Mouse (Mus musculus): ENCODE data around the gene Col13a1. TPM values are rescaled to one million over a fixed set of nuclear protein-coding genes. Genes with fewer than 3 reads are reported as not detected.

Gene Col13a1
- polyA plus RNA-seq, 1 experiment: 1.1 TPM

- TF ChIP-seq CTCF (IDR thresholded peaks at IDR 0.05; ENCODE audit: extremely low read depth, insufficient read depth, low read length) (no peak), POLR2A (IDR thresholded peaks at IDR 0.05; ENCODE audit: extremely low read depth, insufficient read depth, low read length) (no peak)
- H3K4me1 ChIP-seq (ENCODE audit: control insufficient read depth, insufficient read depth, low read length): no peaks in the 10 kb centered on the region
- no peak overlapping the region for H3K4me3 ChIP-seq (ENCODE audit: insufficient read depth, low read length)
- no peak overlapping the region for H3K27ac ChIP-seq (ENCODE audit: insufficient read depth, low read length)
These were observed 59.4 kb downstream of the Col13a1 start for GRCm38 (mm10) chr10:61919496-61919895.

GRCm38 (mm10) chr10:61917066-61917465, 61.8 kb downstream of the Col13a1 start:
- Histone ChIP-seq H3K27ac (ENCODE audit: insufficient read depth, low read length) (no peak overlapping the region), H3K4me3 (ENCODE audit: insufficient read depth, low read length) (no peak overlapping the region)

GRCm38 (mm10) chr10:61911770-61912169, 67.1 kb downstream of the Col13a1 start:
- no peak overlapping the region for H3K4me3 ChIP-seq (ENCODE audit: insufficient read depth, low read length)
- no peak for TF ChIP-seq CTCF (IDR thresholded peaks at IDR 0.05; ENCODE audit: extremely low read depth, insufficient read depth, low read length)
- TF ChIP-seq POLR2A (IDR thresholded peaks at IDR 0.05; ENCODE audit: extremely low read depth, insufficient read depth, low read length): no peak
- H3K27ac ChIP-seq (ENCODE audit: insufficient read depth, low read length): no peak overlapping the region
- H3K4me1 ChIP-seq (ENCODE audit: control insufficient read depth, insufficient read depth, low read length): no peaks in the 10 kb centered on the region

More at GRCm38 (mm10) chr10:61917066-61917465, 61.8 kb downstream of the Col13a1 start:
- no peaks in the 10 kb centered on the region for H3K4me1 ChIP-seq (ENCODE audit: control insufficient read depth, insufficient read depth, low read length)
- TF ChIP-seq POLR2A (IDR thresholded peaks at IDR 0.05; ENCODE audit: extremely low read depth, insufficient read depth, low read length): no peak
- TF ChIP-seq CTCF (IDR thresholded peaks at IDR 0.05; ENCODE audit: extremely low read depth, insufficient read depth, low read length): no peak

GRCm38 (mm10) chr10:61909004-61909403, 69.9 kb downstream of the Col13a1 start:
- no peak overlapping the region for H3K4me3 ChIP-seq (ENCODE audit: insufficient read depth, low read length)
- TF ChIP-seq POLR2A (IDR thresholded peaks at IDR 0.05; ENCODE audit: extremely low read depth, insufficient read depth, low read length): no peak
- no peak for TF ChIP-seq CTCF (IDR thresholded peaks at IDR 0.05; ENCODE audit: extremely low read depth, insufficient read depth, low read length)
- no peak overlapping the region for H3K27ac ChIP-seq (ENCODE audit: insufficient read depth, low read length)
- H3K4me1 ChIP-seq (ENCODE audit: control insufficient read depth, insufficient read depth, low read length): no peaks in the 10 kb centered on the region

- H3K4me1 ChIP-seq (ENCODE audit: control insufficient read depth, insufficient read depth, low read length): no peaks in the 10 kb centered on the region
- H3K4me3 ChIP-seq (ENCODE audit: insufficient read depth, low read length): no peak overlapping the region
- TF ChIP-seq POLR2A (IDR thresholded peaks at IDR 0.05; ENCODE audit: extremely low read depth, insufficient read depth, low read length) (no peak), CTCF (IDR thresholded peaks at IDR 0.05; ENCODE audit: extremely low read depth, insufficient read depth, low read length) (peak; percentile 25; the same call in 1 of the 2 replicates)
- no peak overlapping the region for H3K27ac ChIP-seq (ENCODE audit: insufficient read depth, low read length)
These were observed 72.7 kb downstream of the Col13a1 start for GRCm38 (mm10) chr10:61906226-61906625.

GRCm38 (mm10) chr10:61905308-61905707, 73.6 kb downstream of the Col13a1 start:
- no peak overlapping the region for H3K27ac ChIP-seq (ENCODE audit: insufficient read depth, low read length)
- TF ChIP-seq CTCF (IDR thresholded peaks at IDR 0.05; ENCODE audit: extremely low read depth, insufficient read depth, low read length) (no peak), POLR2A (IDR thresholded peaks at IDR 0.05; ENCODE audit: extremely low read depth, insufficient read depth, low read length) (no peak)

GRCm38 (mm10) chr10:61898116-61898515, 80.8 kb downstream of the Col13a1 start:
- no peak overlapping the region for H3K27ac ChIP-seq (ENCODE audit: insufficient read depth, low read length)
- H3K4me1 ChIP-seq (ENCODE audit: control insufficient read depth, insufficient read depth, low read length): no peaks in the 10 kb centered on the region
- TF ChIP-seq CTCF (IDR thresholded peaks at IDR 0.05; ENCODE audit: extremely low read depth, insufficient read depth, low read length) (no peak), POLR2A (IDR thresholded peaks at IDR 0.05; ENCODE audit: extremely low read depth, insufficient read depth, low read length) (no peak)
- no peak overlapping the region for H3K4me3 ChIP-seq (ENCODE audit: insufficient read depth, low read length)

More at GRCm38 (mm10) chr10:61905308-61905707, 73.6 kb downstream of the Col13a1 start:
- H3K4me1 ChIP-seq (ENCODE audit: control insufficient read depth, insufficient read depth, low read length): no peaks in the 10 kb centered on the region
- no peak overlapping the region for H3K4me3 ChIP-seq (ENCODE audit: insufficient read depth, low read length)

GRCm38 (mm10) chr10:61894564-61894963, 84.3 kb downstream of the Col13a1 start:
- H3K27ac ChIP-seq (ENCODE audit: insufficient read depth, low read length): no peak overlapping the region
- TF ChIP-seq POLR2A (IDR thresholded peaks at IDR 0.05; ENCODE audit: extremely low read depth, insufficient read depth, low read length) (no peak), CTCF (IDR thresholded peaks at IDR 0.05; ENCODE audit: extremely low read depth, insufficient read depth, low read length) (no peak)
- no peaks in the 10 kb centered on the region for H3K4me1 ChIP-seq (ENCODE audit: control insufficient read depth, insufficient read depth, low read length)
- no peak overlapping the region for H3K4me3 ChIP-seq (ENCODE audit: insufficient read depth, low read length)

- H3K4me1 ChIP-seq (ENCODE audit: control insufficient read depth, insufficient read depth, low read length): no peaks in the 10 kb centered on the region
- H3K4me3 ChIP-seq (ENCODE audit: insufficient read depth, low read length): no peak overlapping the region
- TF ChIP-seq POLR2A (IDR thresholded peaks at IDR 0.05; ENCODE audit: extremely low read depth, insufficient read depth, low read length) (no peak), CTCF (IDR thresholded peaks at IDR 0.05; ENCODE audit: extremely low read depth, insufficient read depth, low read length) (no peak)
- H3K27ac ChIP-seq (ENCODE audit: insufficient read depth, low read length): no peak overlapping the region
These were observed 87.8 kb downstream of the Col13a1 start for GRCm38 (mm10) chr10:61891138-61891537.

- Histone ChIP-seq H3K4me3 (ENCODE audit: insufficient read depth, low read length) (no peak overlapping the region), H3K27ac (ENCODE audit: insufficient read depth, low read length) (no peak overlapping the region)
These were observed 88.6 kb downstream of the Col13a1 start for GRCm38 (mm10) chr10:61890294-61890693.

More at GRCm38 (mm10) chr10:61890294-61890693, 88.6 kb downstream of the Col13a1 start:
- no peak for TF ChIP-seq CTCF (IDR thresholded peaks at IDR 0.05; ENCODE audit: extremely low read depth, insufficient read depth, low read length)
- TF ChIP-seq POLR2A (IDR thresholded peaks at IDR 0.05; ENCODE audit: extremely low read depth, insufficient read depth, low read length): no peak
- no peaks in the 10 kb centered on the region for H3K4me1 ChIP-seq (ENCODE audit: control insufficient read depth, insufficient read depth, low read length)

All from cortical plate, adult 2 months (tissue).